Mouse (Mus musculus): ENCODE measurements around the gene Mfrp. TPM values are rescaled to one million over a fixed set of nuclear protein-coding genes. Genes with fewer than 3 reads are reported as not detected.

Mfrp gene
- total and polyA plus RNA-seq, 3 experiments, result 0.10 TPM; not detected in 2

DNA sequence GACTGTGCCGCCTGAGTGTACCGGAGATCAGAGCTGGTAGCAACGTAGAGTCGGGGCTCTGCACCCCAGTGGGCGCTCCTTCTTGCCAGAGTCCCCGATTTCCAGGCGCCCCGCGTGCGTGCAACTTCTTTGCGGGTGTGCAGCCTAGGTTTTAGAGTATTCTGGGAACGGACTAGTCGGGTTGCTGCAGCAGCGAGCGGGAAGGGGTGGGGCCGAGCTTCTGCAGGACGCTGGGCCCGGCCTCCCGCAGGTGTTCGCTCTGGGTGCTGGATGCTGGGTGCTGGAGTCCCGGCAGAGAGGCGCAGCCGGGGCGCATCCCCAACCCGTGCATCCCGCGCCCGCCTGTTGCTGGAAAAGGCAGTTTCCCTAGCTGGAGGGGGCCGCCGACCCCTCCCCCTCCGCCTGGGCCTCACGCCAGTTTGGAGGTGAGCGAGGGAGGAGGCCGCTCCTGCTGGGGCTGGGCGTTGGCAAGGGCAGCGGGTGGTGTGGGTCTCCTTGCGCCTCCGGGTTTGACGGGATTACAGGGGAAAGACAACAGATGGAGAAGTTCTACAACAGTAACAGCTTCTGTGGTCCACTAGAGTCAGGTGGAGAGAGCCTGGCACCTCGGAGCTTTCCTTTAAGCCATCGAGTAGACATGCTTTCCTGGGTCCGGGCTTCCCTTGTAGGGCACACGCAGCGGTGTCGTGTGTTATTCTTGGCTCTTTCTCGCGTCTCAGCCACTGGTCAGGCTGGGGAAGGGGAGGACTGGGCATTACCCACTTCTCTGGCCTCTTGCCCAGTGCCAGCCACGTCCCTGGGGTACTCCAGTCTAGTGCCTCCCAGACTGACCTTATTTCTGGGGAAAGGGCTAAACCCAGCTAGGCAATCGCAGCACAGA lies 33.6 kb downstream of the Mfrp start:
- H3K4me1 ChIP-seq (ENCODE audit: control insufficient read depth in 1 of 2, insufficient read depth in 2 of 2, low read length in 2 of 2), result peaks cover 0 to 12% of the 10 kb centered on the region in 2 experiments; a peak in 3 of 4 replicates
- no peaks in the 10 kb centered on the region for H3K79me2 ChIP-seq (ENCODE audit: control insufficient read depth, insufficient read depth, low read length, poor library complexity)
- no peak for TF ChIP-seq UBTF (IDR thresholded peaks at IDR 0.05; ENCODE audit: borderline replicate concordance, insufficient read depth, low read depth, low read length)
- TF ChIP-seq USF2 (IDR thresholded peaks at IDR 0.05; ENCODE audit: borderline replicate concordance in 1 of 2, insufficient read depth in 1 of 2, low read depth in 1 of 2, low read length in 2 of 2), result no peak
- TF ChIP-seq KAT2A (conservative IDR thresholded peaks at IDR 0.05; ENCODE audit: low read depth, low read length), result no peak
- no peak for TF ChIP-seq TBP (IDR thresholded peaks at IDR 0.05; ENCODE audit: low read depth, low read length)
- TF ChIP-seq HCFC1 (IDR thresholded peaks at IDR 0.05; ENCODE audit: low read depth, low read length), result no peak
- no peak for TF ChIP-seq CHD1 (IDR thresholded peaks at IDR 0.05; ENCODE audit: low read depth, low read length)
- no peak for TF ChIP-seq ZC3H11A (IDR thresholded peaks at IDR 0.05; ENCODE audit: low read depth, low read length)
- TF ChIP-seq ZNF384 (IDR thresholded peaks at IDR 0.05; ENCODE audit: low read depth, low read length), result no peak
- TF ChIP-seq MAX (IDR thresholded peaks at IDR 0.05; ENCODE audit: low read length), result no peak
- TF ChIP-seq GATA1 (IDR thresholded peaks at IDR 0.05; ENCODE audit: low read depth, low read length), result no peak
- no peak for TF ChIP-seq MAFK (IDR thresholded peaks at IDR 0.05; ENCODE audit: borderline replicate concordance, low read depth, low read length)
- TF ChIP-seq ZKSCAN1 (IDR thresholded peaks at IDR 0.05; ENCODE audit: low read depth, low read length), result no peak
- no peak for TF ChIP-seq POLR2A (IDR thresholded peaks at IDR 0.05; ENCODE audit: control insufficient read depth in 1 of 2, insufficient read depth in 1 of 2, low read depth in 1 of 2, low read length in 2 of 2, poor library complexity in 1 of 2)
- TF ChIP-seq RAD21 (IDR thresholded peaks at IDR 0.05; ENCODE audit: low read depth, low read length), result no peak
- no peak for TF ChIP-seq NELFE (IDR thresholded peaks at IDR 0.05; ENCODE audit: low read depth, low read length)
- no peak for TF ChIP-seq ELF1 (IDR thresholded peaks at IDR 0.05; ENCODE audit: low read depth, low read length)
- H3K36me3 ChIP-seq (ENCODE audit: control insufficient read depth in 1 of 2, insufficient read depth in 2 of 2, low read length in 2 of 2), result peaks cover 0 to 6% of the 10 kb centered on the region in 2 experiments; a peak in 1 of 4 replicates
- H3K27ac ChIP-seq (ENCODE audit: control insufficient read depth, low read depth, low read length), result no peak overlapping the region
- H3K9ac ChIP-seq (ENCODE audit: control insufficient read depth, low read depth, low read length, poor library complexity, severe bottlenecking), result no peak overlapping the region
- peak overlapping the region in 1 of 2 experiments; percentile 5; a peak in 1 of 4 replicates for H3K4me3 ChIP-seq (ENCODE audit: control insufficient read depth in 1 of 2, insufficient read depth in 1 of 2, low read depth in 2 of 2, low read length in 2 of 2)
- H3K9me3 ChIP-seq (replicated peaks; ENCODE audit: insufficient read depth, low read length), result no peaks in the 10 kb centered on the region
- peak; percentile 35 for DNase-seq (ENCODE audit: low read depth, low spot score)
- H3K27me3 ChIP-seq (ENCODE audit: control insufficient read depth in 1 of 2, insufficient read depth in 2 of 2, low read length in 2 of 2), result peaks cover 22 to 24% of the 10 kb centered on the region in 2 experiments

DNA sequence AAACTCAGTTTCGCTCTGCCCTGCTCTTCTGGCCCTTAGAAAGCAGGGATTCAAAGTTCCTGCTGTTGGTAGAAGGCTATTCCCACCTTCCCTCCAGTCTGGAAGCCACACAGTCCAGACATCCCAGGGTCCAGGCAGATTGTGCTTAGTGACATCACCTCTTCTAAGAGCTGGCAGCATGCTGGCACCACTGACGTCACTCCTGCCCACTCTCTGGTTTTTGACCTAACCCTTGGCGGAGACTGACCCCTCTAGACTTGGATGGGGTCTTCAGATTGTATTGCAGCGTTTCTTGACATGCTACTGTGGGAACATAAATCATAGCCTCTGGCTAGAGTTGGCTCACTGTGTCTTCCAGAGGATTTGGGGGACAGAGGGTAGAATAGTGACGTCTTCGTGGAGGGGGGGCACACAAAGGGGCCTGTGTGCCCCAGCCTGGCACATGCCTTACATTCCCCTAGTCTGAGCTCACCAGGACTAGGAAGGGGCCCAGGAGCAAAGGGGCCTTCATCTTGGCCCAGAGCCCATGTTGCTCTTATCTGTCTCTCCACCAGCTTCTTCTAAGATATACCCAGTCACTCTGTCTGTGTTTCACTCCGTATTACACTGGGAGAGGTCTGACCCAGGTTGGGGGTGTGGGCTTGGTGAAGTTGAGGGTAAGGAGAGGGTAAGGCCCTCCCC lies 34.3 kb downstream of the Mfrp start:
- Histone ChIP-seq H3K36me3 (ENCODE audit: control insufficient read depth in 1 of 2, insufficient read depth in 2 of 2, low read length in 2 of 2) (peaks cover 0 to 6% of the 10 kb centered on the region in 2 experiments; a peak in 1 of 4 replicates), H3K79me2 (ENCODE audit: control insufficient read depth, insufficient read depth, low read length, poor library complexity) (no peaks in the 10 kb centered on the region), H3K9me3 (replicated peaks; ENCODE audit: insufficient read depth, low read length) (no peaks in the 10 kb centered on the region), H3K4me3 (ENCODE audit: control insufficient read depth in 1 of 2, insufficient read depth in 1 of 2, low read depth in 2 of 2, low read length in 2 of 2) (no peak overlapping the region), H3K4me1 (ENCODE audit: control insufficient read depth in 1 of 2, insufficient read depth in 2 of 2, low read length in 2 of 2) (peaks cover 0 to 12% of the 10 kb centered on the region in 2 experiments; a peak in 3 of 4 replicates), H3K9ac (ENCODE audit: control insufficient read depth, low read depth, low read length, poor library complexity, severe bottlenecking) (no peak overlapping the region), H3K27ac (ENCODE audit: control insufficient read depth, low read depth, low read length) (no peak overlapping the region), H3K27me3 (ENCODE audit: control insufficient read depth in 1 of 2, insufficient read depth in 2 of 2, low read length in 2 of 2) (peaks cover 22 to 24% of the 10 kb centered on the region in 2 experiments)
- DNase-seq (ENCODE audit: low read depth, low spot score), result peak; percentile 65
- peak; percentile 38; the same call in 1 of the 2 replicates for TF ChIP-seq TCF12 (IDR thresholded peaks at IDR 0.05; ENCODE audit: low read depth, low read length)
- peak; percentile 75 for TF ChIP-seq GATA1 (IDR thresholded peaks at IDR 0.05; ENCODE audit: low read depth, low read length)
- TF ChIP-seq BHLHE40 (IDR thresholded peaks at IDR 0.05; ENCODE audit: borderline replicate concordance, low read depth, low read length), result no peak
- peak; percentile 45 for TF ChIP-seq TAL1 (IDR thresholded peaks at IDR 0.05; ENCODE audit: low read length)
- no peak for TF ChIP-seq POLR2AphosphoS2 (IDR thresholded peaks at IDR 0.05; ENCODE audit: low read length)
- TF ChIP-seq JUND (IDR thresholded peaks at IDR 0.05; ENCODE audit: low read depth, low read length), result no peak
- TF ChIP-seq ELF1 (IDR thresholded peaks at IDR 0.05; ENCODE audit: low read depth, low read length), result no peak
- TF ChIP-seq HCFC1 (IDR thresholded peaks at IDR 0.05; ENCODE audit: low read depth, low read length), result no peak
- TF ChIP-seq EP300 (IDR thresholded peaks at IDR 0.05; ENCODE audit: low read depth in 1 of 2, low read length in 2 of 2), result peak; percentile 28 to 36; a peak in 2 of 4 replicates
- TF ChIP-seq SMC3 (IDR thresholded peaks at IDR 0.05; ENCODE audit: low read depth, low read length), result no peak
- TF ChIP-seq ETS1 (IDR thresholded peaks at IDR 0.05; ENCODE audit: low read depth, low read length), result no peak
- TF ChIP-seq NELFE (IDR thresholded peaks at IDR 0.05; ENCODE audit: low read depth, low read length), result no peak
- TF ChIP-seq POLR2AphosphoS5 (IDR thresholded peaks at IDR 0.05; ENCODE audit: borderline replicate concordance, low read depth, low read length), result no peak
- no peak for TF ChIP-seq MEF2A (IDR thresholded peaks at IDR 0.05; ENCODE audit: extremely low read depth, insufficient replicate concordance, low read depth, low read length, poor library complexity, severe bottlenecking)
- TF ChIP-seq MXI1 (IDR thresholded peaks at IDR 0.05; ENCODE audit: low read depth, low read length), result no peak
